Mouse (Mus musculus) embryonic facial prominence, embryonic 15.5 days (tissue): Measurements from ENCODE around the gene Adam15. TPM values are rescaled to one million over a fixed set of nuclear protein-coding genes. Genes with fewer than 3 reads are reported as not detected.

ENCODE experiments used
- ATAC-seq: fragments of 200-750 bp; cut with Nextera tagmentation; 2 replicates; pipeline ENCODE4 v1.8.0; 2017; ENCODE audit warnings: low read depth, moderate TSS enrichment; ENCODE audit not compliant: insufficient number of reproducible peaks, low FRiP score, low TSS enrichment
- H3K27ac ChIP-seq: fragments of 300-500 bp; sonication (generic); replicated peaks from 2 replicates; pipeline ENCODE4 v1.5.1; 2015; ENCODE audit warnings: mild to moderate bottlenecking, inconsistent platforms
- H3K27me3 ChIP-seq: fragments of 300-500 bp; sonication (generic); 2 replicates; pipeline ENCODE4 v1.6.1; 2015; ENCODE audit warnings: inconsistent platforms
- H3K36me3 ChIP-seq: fragments of 300-500 bp; sonication (generic); 2 replicates; pipeline ENCODE4 v1.6.1; 2015; ENCODE audit warnings: mild to moderate bottlenecking, inconsistent platforms
- H3K4me1 ChIP-seq: fragments of 300-500 bp; sonication (generic); 2 replicates; pipeline ENCODE4 v1.6.1; 2015; ENCODE audit warnings: inconsistent platforms
- H3K4me2 ChIP-seq: fragments of 300-500 bp; sonication (generic); replicated peaks from 2 replicates; pipeline ENCODE4 v1.6.1; 2015; ENCODE audit warnings: mild to moderate bottlenecking, inconsistent platforms
- H3K4me3 ChIP-seq: fragments of 300-500 bp; sonication (generic); replicated peaks from 2 replicates; pipeline ENCODE4 v1.5.1; 2015; ENCODE audit warnings: mild to moderate bottlenecking, inconsistent platforms
- H3K9ac ChIP-seq: fragments of 300-500 bp; sonication (generic); 2 replicates; pipeline ENCODE4 v1.6.1; 2015; ENCODE audit warnings: inconsistent platforms
- H3K9me3 ChIP-seq: fragments of 300-500 bp; sonication (generic); replicated peaks from 2 replicates; pipeline ENCODE4 v1.6.1; 2016; ENCODE audit warnings: inconsistent platforms
- WGBS: fragments of 180-500 bp; shearing (Covaris S2); methylation state at CpG from one replicate; pipeline ENCODE4 v1.1.7; 2015; 5-methylcytosine and 5-hydroxymethylcytosine counted together
- polyA plus RNA-seq: library from polyadenylated mRNA; unstranded; fragments of >200 nt; fragmentation: Nextera tagmentation; extraction: Ambion mirVana; gene quantifications from 2 replicates; pipeline ENCODE4 v1.2.1, GENCODE M21; 2015

Adam15 gene
- polyA plus RNA-seq, 1 experiment from 2014 or later = 96.1 TPM

DNA sequence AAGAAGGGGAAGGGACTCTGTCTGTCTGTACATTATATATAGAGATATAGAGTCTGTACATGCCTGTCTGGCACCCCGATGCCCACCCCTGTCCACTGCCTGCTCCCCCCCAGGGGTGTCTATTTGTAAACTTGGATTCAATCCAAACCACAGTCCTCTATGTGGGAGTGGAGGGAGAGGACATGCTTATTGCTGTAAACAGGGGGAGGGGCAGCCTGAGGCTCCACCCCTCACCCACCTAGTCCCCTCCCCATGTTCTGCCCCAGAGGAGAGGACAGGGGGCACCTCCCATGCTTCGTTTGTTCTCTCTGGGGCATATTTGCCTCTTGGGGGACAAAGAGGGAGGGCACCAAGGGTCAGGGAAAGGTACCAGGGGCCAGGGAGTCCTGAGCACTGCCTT, 35.0 kb downstream of the Adam15 start:
- peak overlapping the region; percentile 59; the same call in 1 of the 2 replicates for H3K4me2 ChIP-seq
- no peak overlapping the region for H3K27ac ChIP-seq
- no peak overlapping the region for H3K4me3 ChIP-seq
- H3K4me1 ChIP-seq = peaks cover 54% of the 10 kb centered on the region
- H3K27me3 ChIP-seq = peaks cover 20% of the 10 kb centered on the region
- 31% methylated on average over 2 of the region's 2 CpGs for WGBS
- ATAC-seq = no peak
- H3K9me3 ChIP-seq = no peaks in the 10 kb centered on the region
- H3K36me3 ChIP-seq = no peaks in the 10 kb centered on the region
- H3K9ac ChIP-seq = 0 out of 2 replicates have a peak overlapping the region, but pooled peaks have one; percentile 28

GRCm38 (mm10) chr3:89314340-89314739, 35.5 kb downstream of the Adam15 start:
- peaks cover 17% of the 10 kb centered on the region for H3K27me3 ChIP-seq
- no peak overlapping the region for H3K4me2 ChIP-seq
- H3K36me3 ChIP-seq = no peaks in the 10 kb centered on the region
- 70% methylated on average over 5 of the region's 5 CpGs for WGBS
- no peak for ATAC-seq
- H3K9me3 ChIP-seq = no peaks in the 10 kb centered on the region
- peaks cover 49% of the 10 kb centered on the region for H3K4me1 ChIP-seq
- H3K27ac ChIP-seq = no peak overlapping the region
- H3K4me3 ChIP-seq = no peak overlapping the region
- H3K9ac ChIP-seq = no peak overlapping the region

DNA sequence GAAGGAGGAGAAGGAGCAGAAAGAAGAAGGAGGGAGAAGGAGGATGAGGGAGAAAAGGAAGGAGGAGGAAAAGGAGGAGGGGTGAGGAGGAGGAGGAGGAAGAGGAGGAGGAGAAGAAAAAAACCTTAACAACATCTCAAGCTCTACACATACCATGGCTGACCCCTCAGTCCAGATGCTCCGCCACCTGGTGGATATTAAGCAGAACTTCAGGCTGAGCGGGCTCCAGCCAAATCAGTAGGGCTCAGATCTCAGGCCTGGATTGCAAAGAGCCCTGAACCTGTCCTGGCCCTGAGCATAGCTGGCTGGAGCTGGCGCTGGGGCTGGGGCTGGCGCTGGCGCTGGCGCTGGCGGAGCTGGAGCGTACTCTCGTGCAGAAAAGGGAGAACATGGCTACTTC, 41.7 kb downstream of the Adam15 start:
- peaks cover 15% of the 10 kb centered on the region for H3K4me1 ChIP-seq
- ATAC-seq = peak; percentile 73; the same call in 1 of the 2 replicates

GRCm38 (mm10) chr3:89305551-89306325, 44.1 kb downstream of the Adam15 start:
- 0 out of 2 replicates have a peak, but pooled peaks have one; percentile 22 for ATAC-seq
- H3K4me2 ChIP-seq = no peak overlapping the region
- no peak overlapping the region for H3K27ac ChIP-seq
- no peak overlapping the region for H3K9ac ChIP-seq
- WGBS = 52% methylated on average over 8 of the region's 8 CpGs
- H3K4me1 ChIP-seq = peaks cover 15% of the 10 kb centered on the region
- no peak overlapping the region for H3K4me3 ChIP-seq
- no peaks in the 10 kb centered on the region for H3K27me3 ChIP-seq
- H3K36me3 ChIP-seq = no peaks in the 10 kb centered on the region
- no peaks in the 10 kb centered on the region for H3K9me3 ChIP-seq

More for the DNA sequence above, 41.7 kb downstream of the Adam15 start:
- no peak overlapping the region for H3K9ac ChIP-seq
- H3K4me3 ChIP-seq = no peak overlapping the region
- WGBS = under 1% methylated on average over 9 of the region's 9 CpGs
- no peaks in the 10 kb centered on the region for H3K36me3 ChIP-seq
- H3K27ac ChIP-seq = no peak overlapping the region
- H3K4me2 ChIP-seq = no peak overlapping the region
- H3K9me3 ChIP-seq = no peaks in the 10 kb centered on the region
- no peaks in the 10 kb centered on the region for H3K27me3 ChIP-seq

GRCm38 (mm10) chr3:89305105-89305504, 44.7 kb downstream of the Adam15 start:
- H3K4me3 ChIP-seq = no peak overlapping the region
- H3K36me3 ChIP-seq = no peaks in the 10 kb centered on the region
- no peak overlapping the region for H3K4me2 ChIP-seq
- no peak overlapping the region for H3K9ac ChIP-seq
- 34% methylated on average over 4 of the region's 4 CpGs for WGBS
- no peaks in the 10 kb centered on the region for H3K9me3 ChIP-seq
- no peak for ATAC-seq
- no peak overlapping the region for H3K27ac ChIP-seq
- no peaks in the 10 kb centered on the region for H3K27me3 ChIP-seq
- peaks cover 16% of the 10 kb centered on the region for H3K4me1 ChIP-seq

GRCm38 (mm10) chr3:89304440-89304839, 45.4 kb downstream of the Adam15 start:
- no peak for ATAC-seq
- no peak overlapping the region for H3K27ac ChIP-seq
- H3K36me3 ChIP-seq = no peaks in the 10 kb centered on the region
- no peaks in the 10 kb centered on the region for H3K27me3 ChIP-seq
- no peak overlapping the region for H3K9ac ChIP-seq
- WGBS = 63% methylated on average over 6 of the region's 6 CpGs
- no peak overlapping the region for H3K4me3 ChIP-seq
- peaks cover 22% of the 10 kb centered on the region for H3K4me1 ChIP-seq
- no peaks in the 10 kb centered on the region for H3K9me3 ChIP-seq
- H3K4me2 ChIP-seq = no peak overlapping the region

- H3K4me3 ChIP-seq = no peak overlapping the region
- 70% methylated on average over 2 of the region's 2 CpGs for whole genome bisulfite sequencing
- ATAC-seq = no peak
- no peak overlapping the region for H3K9ac ChIP-seq
- H3K9me3 ChIP-seq = no peaks in the 10 kb centered on the region
- H3K27ac ChIP-seq = no peak overlapping the region
- H3K36me3 ChIP-seq = no peaks in the 10 kb centered on the region
- H3K4me1 ChIP-seq = peaks cover 26% of the 10 kb centered on the region
- no peaks in the 10 kb centered on the region for H3K27me3 ChIP-seq
- H3K4me2 ChIP-seq = no peak overlapping the region
Observed at GRCm38 (mm10) chr3:89300514-89300913, 49.3 kb downstream of the Adam15 start.

DNA sequence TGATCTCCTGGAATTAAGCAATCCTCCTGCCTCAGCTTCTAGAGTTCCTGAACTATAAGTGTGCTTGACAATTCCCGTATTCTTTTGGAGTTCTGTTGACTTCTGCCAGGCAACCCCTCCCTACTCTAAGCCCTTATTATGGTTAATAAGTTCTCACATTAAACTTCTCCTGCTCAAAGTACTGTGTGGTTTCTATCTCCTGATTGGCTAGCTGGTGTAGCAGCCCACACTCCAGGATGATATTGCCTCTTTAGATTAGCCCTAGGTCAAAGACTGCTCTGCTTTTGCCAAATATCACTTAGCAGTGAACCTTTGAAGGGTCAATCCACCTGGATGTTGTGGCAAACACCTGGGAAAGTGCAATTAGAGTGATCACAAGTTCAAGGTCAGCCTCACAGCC, 49.7 kb downstream of the Adam15 start:
- no peak for ATAC-seq
- Histone ChIP-seq H3K4me2 (peak overlapping the region; percentile 57), H3K4me3 (peak overlapping the region; percentile 25)

GRCm38 (mm10) chr3:89299499-89299898, 50.3 kb downstream of the Adam15 start:
- no peak for ATAC-seq
- 3% methylated on average over 14 of the region's 14 CpGs for WGBS
- Histone ChIP-seq H3K36me3 (no peaks in the 10 kb centered on the region), H3K9ac (0 out of 2 replicates have a peak overlapping the region, but pooled peaks have one; percentile 7), H3K4me1 (peaks cover 18% of the 10 kb centered on the region; the same call in 1 of the 2 replicates), H3K4me3 (peak overlapping the region; percentile 25), H3K9me3 (no peaks in the 10 kb centered on the region), H3K27ac (no peak overlapping the region), H3K27me3 (no peaks in the 10 kb centered on the region), H3K4me2 (peak overlapping the region; percentile 57)

More for the DNA sequence above, 49.7 kb downstream of the Adam15 start:
- 33% methylated on average over 1 of the region's 1 CpGs for WGBS
- H3K36me3 ChIP-seq = no peaks in the 10 kb centered on the region
- no peaks in the 10 kb centered on the region for H3K27me3 ChIP-seq
- H3K9ac ChIP-seq = 0 out of 2 replicates have a peak overlapping the region, but pooled peaks have one; percentile 7
- H3K9me3 ChIP-seq = no peaks in the 10 kb centered on the region
- H3K27ac ChIP-seq = no peak overlapping the region
- peaks cover 21% of the 10 kb centered on the region for H3K4me1 ChIP-seq

GRCm38 (mm10) chr3:89298908-89299307, 50.9 kb downstream of the Adam15 start:
- 83% methylated on average over 6 of the region's 6 CpGs for WGBS
- H3K4me1 ChIP-seq = peaks cover 18% of the 10 kb centered on the region; the same call in 1 of the 2 replicates
- H3K4me3 ChIP-seq = no peak overlapping the region; the same call in 1 of the 2 replicates
- no peak overlapping the region for H3K27ac ChIP-seq
- H3K27me3 ChIP-seq = no peaks in the 10 kb centered on the region
- H3K36me3 ChIP-seq = no peaks in the 10 kb centered on the region
- ATAC-seq = no peak
- H3K4me2 ChIP-seq = peak overlapping the region; percentile 57; the same call in 1 of the 2 replicates
- no peak overlapping the region for H3K9ac ChIP-seq
- no peaks in the 10 kb centered on the region for H3K9me3 ChIP-seq

GRCm38 (mm10) chr3:89296761-89297396, 52.9 kb downstream of the Adam15 start:
- Histone ChIP-seq H3K4me2 (no peak overlapping the region), H3K9ac (no peak overlapping the region), H3K27ac (no peak overlapping the region), H3K27me3 (no peaks in the 10 kb centered on the region), H3K4me1 (peaks cover 18% of the 10 kb centered on the region; the same call in 1 of the 2 replicates), H3K4me3 (no peak overlapping the region), H3K9me3 (no peaks in the 10 kb centered on the region), H3K36me3 (no peaks in the 10 kb centered on the region)
- no peak for ATAC-seq
- 65% methylated on average over 11 of the region's 11 CpGs for WGBS
